Mouse (Mus musculus) ES-Bruce4 (cell line): ENCODE data around the gene Prr13.

Source experiments
- CTCF ChIP-seq: IDR thresholded peaks from one replicate; pipeline ENCODE4 v1.8.1; 2011; ENCODE audit warnings: low read depth, low read length
- POLR2A ChIP-seq: IDR thresholded peaks from one replicate; pipeline ENCODE4 v1.8.1; 2011; ENCODE audit warnings: low read length; ENCODE audit not compliant: insufficient read depth

DNA sequence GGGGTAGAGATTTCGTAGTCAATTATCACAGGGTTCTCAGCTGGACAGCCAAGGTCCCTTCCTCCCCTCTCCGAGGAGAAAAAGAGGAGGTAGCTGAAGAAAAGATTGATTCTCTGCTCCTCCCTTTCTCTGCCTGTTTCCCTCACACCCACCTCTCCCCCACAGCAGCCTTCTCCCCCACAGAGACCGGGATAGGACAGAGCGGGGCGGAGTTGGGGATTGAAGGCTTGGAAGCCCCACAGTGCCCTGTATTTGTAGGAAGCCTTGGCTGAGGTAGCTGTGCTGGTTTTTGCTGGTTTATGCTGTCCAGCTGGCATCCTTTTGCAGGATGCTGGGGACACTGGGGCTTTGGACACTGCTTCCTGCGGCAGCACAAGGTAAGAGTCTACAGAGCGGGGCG is 13.7 kb upstream of the Prr13 start, which contains the start of gene Amhr2:
- TF ChIP-seq POLR2A (no peak), CTCF (no peak)
